Mouse (Mus musculus): ENCODE measurements at regions not wholly inside any gene's neighbourhood (a gene's known extent, or its start where the extent isn't known, plus 50 kb on each side); places are given as distances from the start of the nearest gene placed in this dataset.

GRCm38 (mm10) chr17:94165305-94165860 lies 584.4 kb downstream of the Mettl4 start:
- no peaks in the 10 kb centered on the region for H3K36me3 ChIP-seq (ENCODE audit: control insufficient read depth, insufficient read depth)
- no peaks in the 10 kb centered on the region for H3K79me2 ChIP-seq (ENCODE audit: control insufficient read depth, insufficient read depth)
- H3K4me2 ChIP-seq (ENCODE audit: low read depth): no peak overlapping the region
- no peaks in the 10 kb centered on the region for H3K27me3 ChIP-seq (ENCODE audit: control insufficient read depth, insufficient read depth, insufficient read length)
- no peak overlapping the region for H3K4me3 ChIP-seq
- H3ac ChIP-seq (ENCODE audit: control insufficient read depth, insufficient read length): no peak overlapping the region
- TF ChIP-seq TCF12 (IDR thresholded peaks at IDR 0.05; ENCODE audit: insufficient read depth, poor library complexity, severe bottlenecking): no peak
- no peak for TF ChIP-seq TCF3 (IDR thresholded peaks at IDR 0.05; ENCODE audit: insufficient read length, low read depth)

- Histone ChIP-seq H3K4me3 (no peak overlapping the region), H3K79me2 (ENCODE audit: control insufficient read depth, insufficient read depth) (no peaks in the 10 kb centered on the region), H3K27me3 (ENCODE audit: control insufficient read depth, insufficient read depth, insufficient read length) (no peaks in the 10 kb centered on the region), H3K36me3 (ENCODE audit: control insufficient read depth, insufficient read depth) (no peaks in the 10 kb centered on the region), H3K4me2 (ENCODE audit: low read depth) (no peak overlapping the region), H3ac (ENCODE audit: control insufficient read depth, insufficient read length) (no peak overlapping the region)
- no peak for TF ChIP-seq REST (IDR thresholded peaks at IDR 0.05; ENCODE audit: insufficient read depth, insufficient read length)
- no peak for TF ChIP-seq CEBPB (IDR thresholded peaks at IDR 0.05; ENCODE audit: insufficient read depth, poor library complexity, severe bottlenecking)
These were observed 605.5 kb downstream of the Mettl4 start for GRCm38 (mm10) chr17:94144298-94144697.

- H3K27me3 ChIP-seq (ENCODE audit: control insufficient read depth, insufficient read depth, insufficient read length): no peaks in the 10 kb centered on the region
- no peak for TF ChIP-seq TCF3 (IDR thresholded peaks at IDR 0.05; ENCODE audit: insufficient read length, low read depth)
- TF ChIP-seq USF1 (IDR thresholded peaks at IDR 0.05; ENCODE audit: low read depth): no peak
- no peak for TF ChIP-seq TCF12 (IDR thresholded peaks at IDR 0.05; ENCODE audit: insufficient read depth, poor library complexity, severe bottlenecking)
- no peak for TF ChIP-seq CEBPB (IDR thresholded peaks at IDR 0.05; ENCODE audit: insufficient read depth, poor library complexity, severe bottlenecking)
- no peak for TF ChIP-seq MYOD1 (IDR thresholded peaks at IDR 0.05; ENCODE audit: control insufficient read depth in 1 of 3, insufficient read length in 2 of 3, low read depth in 2 of 3)
- no peak for TF ChIP-seq REST (IDR thresholded peaks at IDR 0.05; ENCODE audit: insufficient read depth, insufficient read length)
- TF ChIP-seq MAX (IDR thresholded peaks at IDR 0.05; ENCODE audit: low read depth): no peak
- TF ChIP-seq POLR2AphosphoS2 (IDR thresholded peaks at IDR 0.05; ENCODE audit: insufficient read length, low read depth): no peak
- no peak for TF ChIP-seq POLR2A (IDR thresholded peaks at IDR 0.05; ENCODE audit: insufficient read length, low read depth)
- TF ChIP-seq SRF (IDR thresholded peaks at IDR 0.05; ENCODE audit: control insufficient read depth, insufficient read length, low read depth): no peak
- TF ChIP-seq MYOG (IDR thresholded peaks at IDR 0.05; ENCODE audit: control insufficient read depth in 1 of 3, insufficient read depth in 1 of 3, insufficient read length in 2 of 3, low read depth in 2 of 3): no peak
- no peak for TF ChIP-seq E2F4 (IDR thresholded peaks at IDR 0.05; ENCODE audit: insufficient read depth)
- no peak overlapping the region for H3K4me2 ChIP-seq (ENCODE audit: low read depth)
- no peak overlapping the region for H3K4me3 ChIP-seq
- no peak overlapping the region for H3ac ChIP-seq (ENCODE audit: control insufficient read depth, insufficient read length)
- H3K79me2 ChIP-seq (ENCODE audit: control insufficient read depth, insufficient read depth): no peaks in the 10 kb centered on the region
- H3K36me3 ChIP-seq (ENCODE audit: control insufficient read depth, insufficient read depth): no peaks in the 10 kb centered on the region
These were observed 616.6 kb downstream of the Mettl4 start for GRCm38 (mm10) chr17:94133201-94133600.

GRCm38 (mm10) chr17:94093984-94094660 lies 655.7 kb downstream of the Mettl4 start:
- Histone ChIP-seq H3K27me3 (ENCODE audit: control insufficient read depth, insufficient read depth, insufficient read length) (no peaks in the 10 kb centered on the region), H3K36me3 (ENCODE audit: control insufficient read depth, insufficient read depth) (no peaks in the 10 kb centered on the region)
- no peak for TF ChIP-seq REST (IDR thresholded peaks at IDR 0.05; ENCODE audit: insufficient read depth, insufficient read length)
- no peak for TF ChIP-seq MAX (IDR thresholded peaks at IDR 0.05; ENCODE audit: low read depth)
- no peak for TF ChIP-seq MYOD1 (IDR thresholded peaks at IDR 0.05; ENCODE audit: control insufficient read depth in 1 of 3, insufficient read length in 2 of 3, low read depth in 2 of 3)
- no peak for TF ChIP-seq SRF (IDR thresholded peaks at IDR 0.05; ENCODE audit: control insufficient read depth, insufficient read length, low read depth)
- no peak for TF ChIP-seq POLR2A (IDR thresholded peaks at IDR 0.05; ENCODE audit: insufficient read length, low read depth)
- no peak for TF ChIP-seq POLR2AphosphoS2 (IDR thresholded peaks at IDR 0.05; ENCODE audit: insufficient read length, low read depth)
- no peak for TF ChIP-seq CEBPB (IDR thresholded peaks at IDR 0.05; ENCODE audit: insufficient read depth, poor library complexity, severe bottlenecking)
- no peak for TF ChIP-seq USF1 (IDR thresholded peaks at IDR 0.05; ENCODE audit: low read depth)
- TF ChIP-seq MYOG (IDR thresholded peaks at IDR 0.05; ENCODE audit: control insufficient read depth in 1 of 3, insufficient read depth in 1 of 3, insufficient read length in 2 of 3, low read depth in 2 of 3): no peak
- no peak for TF ChIP-seq TCF12 (IDR thresholded peaks at IDR 0.05; ENCODE audit: insufficient read depth, poor library complexity, severe bottlenecking)
- TF ChIP-seq TCF3 (IDR thresholded peaks at IDR 0.05; ENCODE audit: insufficient read length, low read depth): no peak
- no peak for TF ChIP-seq E2F4 (IDR thresholded peaks at IDR 0.05; ENCODE audit: insufficient read depth)

GRCm38 (mm10) chr17:94054436-94055060 lies 695.3 kb downstream of the Mettl4 start:
- TF ChIP-seq MAX (IDR thresholded peaks at IDR 0.05; ENCODE audit: low read depth) (no peak), E2F4 (IDR thresholded peaks at IDR 0.05; ENCODE audit: insufficient read depth) (no peak), POLR2AphosphoS2 (IDR thresholded peaks at IDR 0.05; ENCODE audit: insufficient read length, low read depth) (no peak), MYOG (IDR thresholded peaks at IDR 0.05; ENCODE audit: control insufficient read depth in 1 of 3, insufficient read depth in 1 of 3, insufficient read length in 2 of 3, low read depth in 2 of 3) (no peak), MYOD1 (IDR thresholded peaks at IDR 0.05; ENCODE audit: control insufficient read depth in 1 of 3, insufficient read length in 2 of 3, low read depth in 2 of 3) (no peak), POLR2A (IDR thresholded peaks at IDR 0.05; ENCODE audit: insufficient read length, low read depth) (no peak), USF1 (IDR thresholded peaks at IDR 0.05; ENCODE audit: low read depth) (no peak), TCF12 (IDR thresholded peaks at IDR 0.05; ENCODE audit: insufficient read depth, poor library complexity, severe bottlenecking) (no peak), SRF (IDR thresholded peaks at IDR 0.05; ENCODE audit: control insufficient read depth, insufficient read length, low read depth) (no peak), TCF3 (IDR thresholded peaks at IDR 0.05; ENCODE audit: insufficient read length, low read depth) (no peak)
- no peaks in the 10 kb centered on the region for H3K36me3 ChIP-seq (ENCODE audit: control insufficient read depth, insufficient read depth)

More at GRCm38 (mm10) chr17:94093984-94094660, 655.7 kb downstream of the Mettl4 start:
- H3K79me2 ChIP-seq (ENCODE audit: control insufficient read depth, insufficient read depth): no peaks in the 10 kb centered on the region
- H3K4me3 ChIP-seq: no peak overlapping the region
- no peak overlapping the region for H3ac ChIP-seq (ENCODE audit: control insufficient read depth, insufficient read length)
- no peak overlapping the region for H3K4me2 ChIP-seq (ENCODE audit: low read depth)

More at GRCm38 (mm10) chr17:94054436-94055060, 695.3 kb downstream of the Mettl4 start:
- Histone ChIP-seq H3K79me2 (ENCODE audit: control insufficient read depth, insufficient read depth) (no peaks in the 10 kb centered on the region), H3ac (ENCODE audit: control insufficient read depth, insufficient read length) (no peak overlapping the region), H3K4me2 (ENCODE audit: low read depth) (no peak overlapping the region), H3K4me3 (no peak overlapping the region), H3K27me3 (ENCODE audit: control insufficient read depth, insufficient read depth, insufficient read length) (no peaks in the 10 kb centered on the region)
